Mouse (Mus musculus) forelimb bud, embryonic 11.5 days (tissue): ENCODE measurements around the gene Enthd1.

Source experiments
- DNase-seq: peaks from one replicate; pipeline ENCODE4 v3.0.0-alpha.2; 2012; ENCODE audit warnings: low read depth, low spot score

Enthd1 gene

GRCm38 (mm10) chr15:80410661-80411060, 154.3 kb downstream of the Enthd1 start:
- DNase-seq: no peak

DNA sequence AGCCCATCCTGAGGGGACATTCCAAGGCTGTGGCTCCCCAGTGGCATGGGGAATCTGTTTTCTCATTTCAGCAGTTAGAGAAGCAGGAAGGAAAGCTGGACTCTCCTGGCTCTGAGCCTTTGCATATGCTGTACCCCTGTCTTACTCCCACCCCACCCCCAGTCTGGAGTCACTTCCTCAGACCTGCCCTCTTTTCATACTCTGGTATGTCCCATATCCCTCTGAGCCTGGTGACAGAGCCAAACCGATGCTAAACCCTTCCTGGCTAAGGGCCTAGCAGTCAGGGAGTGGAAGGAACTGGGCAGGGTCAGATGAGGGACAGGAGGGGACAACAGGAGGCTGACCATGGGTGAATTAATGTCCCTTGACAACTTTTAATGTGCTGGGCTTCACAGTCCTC, 157.1 kb downstream of the Enthd1 start:
- no peak for DNase-seq
